In genomic region chr8:117201221-117202017, GRCm38 (mm10) we compare ENCODE assay signal across 11 mouse cellular contexts. TPM values are rescaled to one million over a fixed set of nuclear protein-coding genes. Genes with fewer than 3 reads are reported as not detected.
DNase-seq lines count a peak whose midpoint lies in the region; ATAC-seq lines count a peak whose summit lies in the region.
"Had no signal": no experiment of that assay in that cellular context is flagged by ENCODE, and none has a peak within 500 bp of the region (broad histone marks: within the 10 kb centered on the region; RNA-seq: fewer than 3 reads in every experiment).

No protein-coding gene starts in this region.

- no peak for ATAC-seq in heart, embryonic 12.5 days (ENCODE audit: insufficient number of reproducible peaks, low FRiP score)
- no peak for ATAC-seq in midbrain, embryonic 13.5 days
- peak; percentile 24 for ATAC-seq in monocyte, adult 5-6 weeks (replicated peaks; ENCODE audit: insufficient number of reproducible peaks, low FRiP score, low TSS enrichment, poor library complexity, severe bottlenecking)

- no peaks in the 10 kb centered on the region for H3K27me3 ChIP-seq in heart, embryonic 12.5 days (replicated peaks)
- no peaks in the 10 kb centered on the region for H3K27me3 ChIP-seq in midbrain, embryonic 10.5 days (ENCODE audit: low read depth, poor library complexity, severe bottlenecking)
- no peaks in the 10 kb centered on the region for H3K27me3 ChIP-seq in midbrain, embryonic 13.5 days
- H3K27me3 ChIP-seq in limb, embryonic 10.5 days (ENCODE audit: low read depth, poor library complexity, severe bottlenecking): no peaks in the 10 kb centered on the region
- H3K27me3 ChIP-seq: hindbrain, embryonic 15.5 days; limb, embryonic 13.5 days had no signal

- 69% methylated on average over 19 of the region's 19 CpGs for WGBS in heart, embryonic 12.5 days
- 85% methylated on average over 19 of the region's 19 CpGs for WGBS in midbrain, embryonic 10.5 days
- 79% methylated on average over 19 of the region's 19 CpGs for WGBS in midbrain, embryonic 13.5 days
- WGBS in limb, embryonic 10.5 days: 69% methylated on average over 19 of the region's 19 CpGs

- H3K27ac ChIP-seq in heart, embryonic 12.5 days (ENCODE audit: poor library complexity, severe bottlenecking): peak overlapping the region; percentile 85
- H3K27ac ChIP-seq in midbrain, embryonic 10.5 days (replicated peaks): peak overlapping the region; percentile 43; the same call in 1 of the 2 replicates
- H3K27ac ChIP-seq in midbrain, embryonic 13.5 days: no peak overlapping the region
- peak overlapping the region; percentile 50; the same call in 1 of the 2 replicates for H3K27ac ChIP-seq in limb, embryonic 10.5 days
- H3K27ac ChIP-seq: hindbrain, embryonic 15.5 days had no signal

- peaks cover 26% of the 10 kb centered on the region for H3K36me3 ChIP-seq in heart, embryonic 12.5 days
- H3K36me3 ChIP-seq in midbrain, embryonic 10.5 days: peaks cover 78% of the 10 kb centered on the region
- H3K36me3 ChIP-seq in midbrain, embryonic 13.5 days: peaks cover 46% of the 10 kb centered on the region
- H3K36me3 ChIP-seq in limb, embryonic 10.5 days: peaks cover 46% of the 10 kb centered on the region

- H3K9ac ChIP-seq in heart, embryonic 12.5 days: no peak overlapping the region
- H3K9ac ChIP-seq in midbrain, embryonic 13.5 days (replicated peaks): no peak overlapping the region
- H3K9ac ChIP-seq: hindbrain, embryonic 15.5 days; limb, embryonic 13.5 days had no signal

- DNase-seq in heart, adult 8-10 months (ENCODE audit: low spot score): no peak
- DNase-seq in midbrain, embryonic 10.5 days (ENCODE audit: low spot score): no peak
- DNase-seq in limb, embryonic 10.5 days (ENCODE audit: low spot score): no peak
- DNase-seq in cerebellum, postnatal 4 days (ENCODE audit: low spot score in 2 of 2): no peak
- DNase-seq in cerebellum, postnatal 25 days: no peak
- DNase-seq: layer of hippocampus, adult 9-11 months had no signal

- peaks cover 50% of the 10 kb centered on the region for H3K4me1 ChIP-seq in heart, embryonic 12.5 days (replicated peaks)
- peaks cover 21% of the 10 kb centered on the region for H3K4me1 ChIP-seq in midbrain, embryonic 10.5 days
- peaks cover 16% of the 10 kb centered on the region for H3K4me1 ChIP-seq in midbrain, embryonic 13.5 days (replicated peaks)
- H3K4me1 ChIP-seq in limb, embryonic 10.5 days: peaks cover 40% of the 10 kb centered on the region

- 0 out of 2 replicates have a peak overlapping the region, but pooled peaks have one; percentile 3 for H3K4me2 ChIP-seq in heart, embryonic 12.5 days
- no peak overlapping the region for H3K4me2 ChIP-seq in midbrain, embryonic 13.5 days (replicated peaks)
- H3K4me2 ChIP-seq: hindbrain, embryonic 15.5 days; limb, embryonic 13.5 days had no signal

- no peak overlapping the region for H3K4me3 ChIP-seq in heart, embryonic 12.5 days
- no peak overlapping the region for H3K4me3 ChIP-seq in midbrain, embryonic 10.5 days
- H3K4me3 ChIP-seq in midbrain, embryonic 13.5 days (replicated peaks): no peak overlapping the region
- H3K4me3 ChIP-seq in limb, embryonic 10.5 days: no peak overlapping the region
- H3K4me3 ChIP-seq: hindbrain, embryonic 15.5 days; limb, embryonic 13.5 days had no signal

- H3K9me3 ChIP-seq in heart, embryonic 12.5 days (replicated peaks): no peaks in the 10 kb centered on the region
- H3K9me3 ChIP-seq in midbrain, embryonic 10.5 days (replicated peaks): no peaks in the 10 kb centered on the region
- no peaks in the 10 kb centered on the region for H3K9me3 ChIP-seq in midbrain, embryonic 13.5 days
- H3K9me3 ChIP-seq in limb, embryonic 10.5 days (replicated peaks): no peaks in the 10 kb centered on the region
- H3K9me3 ChIP-seq: hindbrain, embryonic 15.5 days; limb, embryonic 13.5 days had no signal

RNA-seq across cellular contexts. Expression of gene Gan, which starts 43.5 kb away (rescaled TPM):
- polyA plus RNA-seq in heart, embryonic 12.5 days (2016; fragmentation: Nextera tagmentation; extraction: Ambion mirVana): 1.3 and 1.7 TPM in 2 replicates
- 1 to 10 TPM; 4.3 to 5.2 (median 4.8) TPM for total RNA-seq in heart, adult 8-10 months (2022)
- 2.3 and 2.4 TPM in 2 replicates for polyA plus RNA-seq in midbrain, embryonic 10.5 days (2016; fragmentation: Nextera tagmentation; extraction: Ambion mirVana)
- polyA plus RNA-seq in midbrain, embryonic 13.5 days (2015; fragmentation: Nextera tagmentation; extraction: Ambion mirVana): 2.9 and 3.0 TPM in 2 replicates
- polyA plus RNA-seq in limb, embryonic 10.5 days (2016; fragmentation: Nextera tagmentation; extraction: Ambion mirVana): 2.2 and 2.7 TPM in 2 replicates
- total RNA-seq in monocyte, adult 5-6 weeks (2017): 2.3 to 6.9 TPM (median 2.6 TPM) in 3 replicates

RNA-seq across cellular contexts. Expression of gene Cmip, which starts 55.4 kb away (rescaled TPM):
- polyA plus RNA-seq in heart, embryonic 12.5 days (2016; fragmentation: Nextera tagmentation; extraction: Ambion mirVana): 9.7 and 10.5 TPM in 2 replicates
- total RNA-seq in heart, adult 8-10 months (2022): 10 to 100 TPM; 14.4 to 20.4 (median 16.3) TPM
- 9.3 and 11.2 TPM in 2 replicates for polyA plus RNA-seq in midbrain, embryonic 10.5 days (2016; fragmentation: Nextera tagmentation; extraction: Ambion mirVana)
- polyA plus RNA-seq in midbrain, embryonic 13.5 days (2015; fragmentation: Nextera tagmentation; extraction: Ambion mirVana): 65.3 and 71.7 TPM in 2 replicates
- polyA plus RNA-seq in limb, embryonic 10.5 days (2016; fragmentation: Nextera tagmentation; extraction: Ambion mirVana): 7.6 and 8.2 TPM in 2 replicates
- total RNA-seq in monocyte, adult 5-6 weeks (2017): 27.4 to 61.1 TPM (median 27.9 TPM) in 3 replicates
